Mouse (Mus musculus) layer of hippocampus, adult 18-20 months (tissue): ENCODE results near the gene Hsph1. TPM values are rescaled to one million over a fixed set of nuclear protein-coding genes. Genes with fewer than 3 reads are reported as not detected.

Source experiments
- DNase-seq, 2 experiments: peaks; one replicate each; pipeline ENCODE4 v3.0.0; 2022; ENCODE audit warnings: low spot score in 2 of 2
- total RNA-seq, 2 experiments: library from RNA; stranded (reverse); gene quantifications; 2 replicates each; pipeline ENCODE4 v1.2.3; 2021

Gene Hsph1
- total RNA-seq, 2 experiments from 2014 or later, result 380 to 402 TPM

DNA sequence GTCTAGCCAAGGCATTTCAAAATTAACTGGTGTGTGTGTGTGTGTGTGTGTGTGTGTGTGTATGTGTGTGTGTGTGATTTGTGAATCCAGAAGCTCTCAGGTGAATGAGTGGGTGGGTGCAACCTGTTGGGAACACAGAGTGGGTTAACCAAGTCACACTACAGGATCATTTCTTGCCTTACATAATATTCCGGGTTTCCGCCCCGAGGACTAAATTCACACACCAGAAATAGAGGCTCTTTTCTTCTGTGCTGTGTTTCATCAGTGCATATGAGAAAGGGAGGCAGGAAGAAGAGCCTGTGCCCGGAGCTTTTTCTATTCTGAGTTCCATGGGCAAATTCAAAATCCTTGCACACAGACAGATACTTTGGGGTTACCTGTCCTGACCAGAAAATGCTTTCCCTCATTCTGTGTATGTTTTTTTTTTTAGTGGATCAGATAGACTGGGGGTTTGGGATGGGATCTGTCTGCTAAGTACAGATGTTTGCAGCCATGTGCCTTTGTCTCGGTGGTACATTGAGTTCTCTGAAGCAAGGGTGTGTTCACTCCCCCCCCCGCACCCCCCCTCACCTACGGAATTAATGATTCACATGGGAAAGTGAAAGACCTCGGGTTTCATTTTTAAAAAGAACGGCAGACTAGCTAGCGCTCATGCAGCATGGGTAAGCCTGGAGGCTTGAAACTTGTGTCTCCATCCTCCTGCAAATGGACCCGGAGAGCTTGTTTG lies 6.8 kb upstream of the Hsph1 start:
- DNase-seq, result no peak

- DNase-seq, result no peak
Observed at GRCm38 (mm10) chr5:149642366-149642765, 6.2 kb upstream of the Hsph1 start.

GRCm38 (mm10) chr5:149641277-149641892 lies 5.2 kb upstream of the Hsph1 start:
- DNase-seq, result no peak

GRCm38 (mm10) chr5:149637306-149637705 lies 1.1 kb upstream of the Hsph1 start:
- no peak for DNase-seq

- DNase-seq, result peak; percentile 47 to 56
Observed at GRCm38 (mm10) chr5:149635556-149635955, 620 bp downstream of the Hsph1 start.

GRCm38 (mm10) chr5:149634409-149635035 lies 1.7 kb downstream of the Hsph1 start:
- peak in 1 of 2 experiments; percentile 41 for DNase-seq

- no peak for DNase-seq
Observed at GRCm38 (mm10) chr5:149625547-149625946, 10.6 kb downstream of the Hsph1 start.

DNA sequence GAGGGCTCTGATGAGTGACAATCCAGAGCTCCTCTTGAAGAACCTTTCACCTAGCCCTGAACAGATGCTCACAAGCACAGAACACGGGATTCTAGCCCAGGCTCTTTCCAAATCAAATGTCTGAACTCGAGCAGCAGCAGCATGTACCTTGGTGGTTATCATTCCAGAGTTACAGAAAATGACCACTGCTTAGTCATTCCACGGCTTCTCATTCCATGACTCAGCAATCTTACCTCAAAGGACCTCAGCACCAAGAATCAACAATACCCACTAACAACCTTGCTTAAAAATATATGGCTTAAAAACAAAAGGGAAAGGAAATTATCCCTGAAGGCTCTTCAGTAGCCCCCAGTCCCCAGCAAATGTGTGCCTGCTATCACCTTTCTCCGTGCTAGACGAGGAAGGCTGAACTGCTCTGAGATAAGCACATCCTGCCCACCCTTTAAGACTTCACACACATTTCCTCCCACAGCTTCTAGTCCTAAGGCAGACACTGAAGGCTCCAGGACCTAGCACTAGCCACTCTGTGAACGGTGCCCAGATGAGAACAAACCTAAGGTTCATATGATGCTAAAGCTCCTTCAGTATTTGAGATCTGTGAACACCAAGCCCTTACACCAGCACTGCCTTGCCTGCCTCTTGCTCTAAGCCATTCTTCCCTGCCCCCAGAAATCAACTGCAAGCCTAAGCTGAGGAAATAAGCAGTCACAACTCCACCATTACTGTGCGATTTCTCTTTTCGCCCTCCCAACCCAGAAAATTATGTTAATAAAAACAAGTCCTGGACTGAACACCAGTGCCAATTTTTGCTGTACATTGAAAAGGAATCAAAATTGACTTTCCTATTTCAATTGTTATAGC lies 12.1 kb downstream of the Hsph1 start:
- no peak for DNase-seq

- no peak for DNase-seq
Observed at GRCm38 (mm10) chr5:149622644-149623043, 13.5 kb downstream of the Hsph1 start.

- no peak for DNase-seq
Observed at GRCm38 (mm10) chr5:149622152-149622551, 14.0 kb downstream of the Hsph1 start.

- no peak for DNase-seq
Observed at GRCm38 (mm10) chr5:149617776-149618425, 18.3 kb downstream of the Hsph1 start.

DNA sequence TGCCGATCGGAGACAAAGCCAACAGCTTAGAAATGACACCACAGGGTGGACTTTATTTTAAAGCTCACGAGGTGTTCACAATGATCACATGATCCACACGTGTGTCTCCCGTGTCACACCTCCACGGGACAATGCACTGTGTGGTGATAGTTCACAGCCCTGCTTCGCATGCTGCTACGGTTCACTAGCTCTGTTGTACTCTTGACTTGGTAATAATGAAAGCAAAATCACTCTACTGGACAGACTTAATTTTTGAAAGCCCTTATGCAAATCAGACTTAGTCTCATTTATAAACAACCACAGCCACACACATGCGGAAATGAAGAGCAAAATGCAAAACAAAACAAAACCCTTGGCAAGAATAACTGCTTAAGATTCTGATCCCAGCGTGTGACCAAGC lies 19.4 kb downstream of the Hsph1 start:
- DNase-seq, result no peak

GRCm38 (mm10) chr5:149616138-149616537 lies 20.0 kb downstream of the Hsph1 start:
- no peak for DNase-seq

- DNase-seq, result peak; percentile 58 to 76
Observed at GRCm38 (mm10) chr5:149612740-149613139, 23.4 kb downstream of the Hsph1 start.

- DNase-seq, result no peak
Observed at GRCm38 (mm10) chr5:149612165-149612518, 24.0 kb downstream of the Hsph1 start.

DNA sequence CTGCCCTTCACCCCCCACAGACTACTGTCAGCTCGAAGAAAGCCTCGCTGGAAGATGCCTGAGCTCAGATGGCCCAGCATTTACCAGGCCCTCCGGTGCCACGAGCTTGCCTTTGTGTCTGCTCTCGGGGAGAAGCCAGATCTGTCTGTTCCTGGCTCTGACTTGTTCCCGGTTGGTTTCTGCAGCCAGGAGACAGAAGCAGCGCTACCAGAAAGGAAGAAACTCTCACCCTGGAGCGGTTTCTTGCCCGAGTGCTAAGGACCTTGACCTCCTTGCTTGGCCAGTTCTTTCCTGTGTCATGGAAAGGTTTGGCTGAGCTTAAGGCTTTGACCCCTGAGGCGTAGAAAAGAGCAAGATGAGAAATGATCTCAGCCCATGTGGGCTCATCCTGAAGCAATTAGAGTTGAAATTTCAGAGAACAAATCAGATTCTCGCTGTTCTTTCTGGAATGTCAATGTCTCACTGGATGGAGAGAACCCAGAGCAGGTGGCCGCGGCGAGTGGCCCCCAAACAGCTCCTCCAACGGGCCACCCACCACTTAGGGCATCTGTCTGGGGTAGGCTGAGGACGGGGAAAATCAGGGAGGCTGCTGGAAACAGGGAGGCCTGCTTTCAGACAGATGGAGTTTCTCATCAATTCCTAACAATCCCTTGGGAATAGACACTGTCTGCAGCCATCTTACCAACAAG lies 24.6 kb downstream of the Hsph1 start:
- peak; percentile 55 to 67 for DNase-seq

- DNase-seq, result no peak
Observed at GRCm38 (mm10) chr5:149607083-149607720, 29.0 kb downstream of the Hsph1 start.

DNA sequence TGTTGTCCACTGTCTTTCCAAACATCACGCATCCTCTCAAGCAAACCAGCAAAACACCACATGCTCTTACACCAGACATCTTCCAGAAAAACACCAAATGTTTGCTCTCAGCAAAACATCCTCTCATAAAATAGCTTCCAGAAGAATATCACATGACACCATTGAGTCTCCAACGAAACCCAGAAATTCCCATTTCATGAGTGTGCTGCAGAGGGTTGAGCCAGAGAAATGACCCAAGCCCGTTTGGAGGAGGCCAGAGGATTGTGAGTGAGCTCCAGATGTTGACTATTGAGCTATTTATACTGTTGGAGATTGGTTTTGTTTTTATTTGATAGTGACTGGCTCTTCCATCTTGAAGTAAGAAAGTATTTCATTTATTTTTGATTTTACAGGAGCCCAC lies 32.9 kb downstream of the Hsph1 start:
- no peak for DNase-seq

- no peak for DNase-seq
Observed at GRCm38 (mm10) chr5:149601996-149602395, 34.2 kb downstream of the Hsph1 start.

GRCm38 (mm10) chr5:149597351-149597750 lies 38.8 kb downstream of the Hsph1 start:
- DNase-seq, result no peak
